Mouse (Mus musculus) right cerebral cortex, postnatal 36 days (tissue): ENCODE measurements around the gene Siah1a.

Source experiments
- DNase-seq, 2 experiments: peaks; one replicate each; pipeline ENCODE4 v3.0.0; 2022; ENCODE audit warnings: low spot score in 2 of 2, mixed read lengths in 1 of 2

Gene Siah1a

DNA sequence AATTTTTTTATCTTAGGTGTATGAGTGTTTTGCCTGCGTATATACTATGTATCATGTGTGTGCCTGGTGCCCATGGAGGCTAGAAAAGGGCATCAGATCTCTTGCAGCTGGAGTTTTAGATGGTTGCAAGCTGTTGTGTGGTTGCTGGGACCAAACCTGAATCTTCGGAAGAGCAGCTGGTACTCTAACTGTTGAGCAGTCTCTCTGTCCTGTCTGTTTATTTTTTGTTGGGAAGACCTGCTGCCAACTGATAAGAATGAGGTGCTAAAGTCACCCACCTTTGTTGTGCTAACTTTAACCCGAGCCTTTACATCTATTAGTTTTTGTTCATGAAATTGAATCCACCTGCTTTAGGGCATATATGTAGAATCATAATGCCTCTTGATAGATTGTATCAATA lies 43.3 kb downstream of the Siah1a start:
- DNase-seq, result no peak

DNA sequence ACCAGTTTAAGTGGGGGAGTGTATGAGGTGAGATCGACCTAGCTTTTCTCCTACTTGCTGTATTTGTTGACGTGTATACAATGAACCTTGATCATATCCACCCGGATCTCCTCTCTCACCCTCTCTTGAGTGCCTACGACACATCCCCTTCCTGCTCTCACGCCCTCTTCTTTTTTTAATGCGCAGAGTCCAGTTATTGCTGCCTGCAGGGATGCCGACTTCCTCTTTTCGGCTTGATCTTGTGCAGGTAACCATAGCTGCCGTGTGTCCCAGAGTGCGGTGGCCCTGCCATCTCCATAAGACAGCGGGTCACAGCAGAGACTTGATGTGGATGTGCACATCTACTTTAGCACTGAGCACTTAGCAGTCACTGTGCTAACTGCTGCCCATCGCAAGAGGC lies 46.3 kb downstream of the Siah1a start:
- no peak for DNase-seq

- DNase-seq, result no peak
Observed at GRCm38 (mm10) chr8:86698811-86699421, 46.8 kb downstream of the Siah1a start.

GRCm38 (mm10) chr8:86695703-86696102 lies 50.0 kb downstream of the Siah1a start:
- DNase-seq, result no peak

DNA sequence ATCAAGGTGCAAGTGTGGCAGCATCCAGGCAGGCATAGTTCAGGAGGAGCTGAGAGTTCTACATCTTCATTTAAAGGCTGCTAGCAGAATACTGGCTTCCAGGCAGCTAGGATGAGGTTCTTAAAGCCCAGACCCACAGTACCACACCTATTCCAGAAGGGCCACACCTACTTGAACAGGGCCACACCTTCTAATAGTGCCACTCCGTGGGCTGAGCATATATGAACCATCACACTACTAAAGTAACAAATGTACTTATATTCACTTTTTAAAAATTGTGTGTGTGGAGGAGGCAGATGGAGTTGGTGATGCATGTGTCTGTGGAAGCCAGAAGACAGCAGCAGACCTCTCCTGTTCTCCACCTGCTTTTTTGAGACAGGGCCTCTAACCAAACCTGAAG lies 51.7 kb downstream of the Siah1a start:
- DNase-seq, result no peak

- no peak for DNase-seq
Observed at GRCm38 (mm10) chr8:86692107-86692506, 53.6 kb downstream of the Siah1a start.

- no peak for DNase-seq
Observed at GRCm38 (mm10) chr8:86686629-86687028, 59.1 kb downstream of the Siah1a start.
